Mouse (Mus musculus) testis, postnatal 14 days (tissue): ENCODE data around the gene Prrt2.

Source experiments
- DNase-seq: peaks from one replicate; pipeline ENCODE4 v3.0.0; 2021; ENCODE audit warnings: low spot score

The Prrt2 gene

DNA sequence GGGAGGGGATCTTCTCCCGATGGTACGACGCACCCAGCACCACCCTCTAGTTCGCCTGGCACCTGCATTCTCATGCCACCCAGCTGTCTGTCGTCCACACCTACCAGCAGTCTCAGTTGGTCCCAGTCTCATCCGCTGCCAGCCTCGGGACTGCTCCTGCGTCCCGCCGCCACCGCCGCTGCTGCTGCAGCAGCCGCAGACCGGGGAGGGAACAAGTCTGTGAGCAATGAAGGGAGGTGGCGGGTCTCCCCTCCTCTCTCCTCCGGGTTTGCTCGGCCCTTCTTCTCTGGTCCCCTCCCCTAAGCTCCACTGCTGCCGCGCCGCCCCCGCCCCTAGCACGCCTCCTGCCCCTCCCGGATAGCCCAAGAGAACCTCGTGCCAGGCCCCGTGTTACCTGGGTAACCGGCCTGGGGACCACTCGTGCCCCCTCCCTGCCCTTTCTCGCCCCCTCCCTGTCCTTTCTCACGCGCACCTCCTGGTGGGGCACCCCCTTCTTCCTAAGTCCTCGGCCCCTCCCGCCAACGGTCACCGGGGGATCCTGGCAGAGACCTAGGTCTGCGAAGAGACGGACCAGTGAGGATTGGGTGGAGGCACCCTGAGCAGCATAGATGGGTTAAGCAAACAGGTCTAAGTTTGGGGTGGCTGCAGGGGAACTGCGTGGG is at the start of gene Prrt2, which contains the start of gene Gm42742:
Prrt2 (minus strand) TSS at position 311 of the 662 bp plus-strand sequence.
Gm42742 (minus strand) TSS at position 197 of the 662 bp plus-strand sequence.
- DNase-seq: peak; percentile 70

DNA sequence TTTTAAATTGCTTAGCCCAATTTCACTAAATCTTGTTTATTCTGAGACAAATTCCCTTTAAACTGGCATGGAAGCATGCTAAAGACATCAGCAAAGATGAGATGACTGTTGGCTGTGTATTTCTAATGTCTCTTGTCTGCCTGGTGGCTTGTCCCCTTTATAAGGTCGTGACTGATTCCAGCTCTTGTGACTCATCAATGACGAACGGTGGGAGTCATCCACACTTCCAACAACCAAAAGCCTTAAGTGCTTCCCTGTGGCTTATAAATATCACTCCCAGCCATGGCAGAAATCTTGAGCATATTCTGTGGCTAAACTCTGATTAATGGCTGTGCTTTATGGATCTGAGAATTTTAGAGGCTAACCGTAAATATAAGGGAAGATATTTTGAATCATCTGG is 45.3 kb upstream of the Prrt2 start:
- DNase-seq: no peak

GRCm38 (mm10) chr7:127065538-127065937 is 44.5 kb upstream of the Prrt2 start:
- no peak for DNase-seq

DNA sequence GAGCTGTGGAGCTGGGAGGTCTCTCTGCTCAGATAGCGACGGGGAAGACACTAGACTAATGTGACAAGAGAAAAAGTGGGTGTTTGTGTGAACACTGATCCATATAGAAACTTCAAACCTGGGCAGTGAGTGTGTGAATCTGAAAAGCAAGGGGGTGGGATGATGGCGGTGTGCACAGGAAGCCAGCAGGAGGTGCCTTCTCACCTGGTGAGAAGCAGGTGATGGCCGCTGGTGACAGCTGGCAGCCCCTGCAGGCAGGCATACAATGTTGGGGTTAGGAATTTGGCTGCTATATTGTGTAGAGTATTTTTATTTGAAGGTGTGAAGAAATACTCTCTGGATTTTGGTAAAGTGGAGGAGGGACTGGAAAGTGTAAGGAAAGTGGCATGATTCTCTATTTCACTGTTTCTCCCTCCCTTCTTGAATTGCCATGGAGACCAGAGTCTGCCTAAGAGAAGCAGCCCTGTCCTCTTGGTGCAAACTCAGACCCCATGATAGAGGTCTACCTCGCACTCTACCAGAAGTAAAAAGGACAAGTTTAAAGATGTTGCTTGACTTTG is 34.1 kb upstream of the Prrt2 start:
- no peak for DNase-seq

GRCm38 (mm10) chr7:127041851-127042672 is 21.1 kb upstream of the Prrt2 start, which contains the start of gene Kif22:
Gene Kif22, minus strand, starts transcription at chr7:127042471.
- DNase-seq: peak; percentile 89

GRCm38 (mm10) chr7:127031244-127031643 is 10.2 kb upstream of the Prrt2 start:
- no peak for DNase-seq

DNA sequence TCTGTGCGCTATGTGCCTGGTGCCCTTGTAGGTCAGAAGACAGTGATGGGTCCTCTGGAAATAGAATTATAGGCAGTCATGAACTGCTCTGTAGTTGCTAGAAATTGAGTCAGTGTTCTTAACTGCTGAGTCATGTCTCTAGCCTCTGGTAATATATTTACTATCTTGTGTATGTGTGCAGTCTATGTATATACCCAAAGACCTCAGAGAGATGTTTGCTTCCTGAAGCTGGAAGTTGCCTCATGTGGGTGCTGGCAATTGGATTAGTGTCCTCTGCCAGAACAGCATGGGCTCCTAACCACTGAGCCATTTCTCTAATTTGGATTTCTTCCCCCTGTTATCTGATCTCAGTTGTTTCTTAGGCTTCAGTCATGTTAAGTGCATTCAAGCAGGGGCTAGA is 9.2 kb upstream of the Prrt2 start:
- DNase-seq: no peak

- no peak for DNase-seq
These were observed 6.9 kb upstream of the Prrt2 start for GRCm38 (mm10) chr7:127027885-127028284.

DNA sequence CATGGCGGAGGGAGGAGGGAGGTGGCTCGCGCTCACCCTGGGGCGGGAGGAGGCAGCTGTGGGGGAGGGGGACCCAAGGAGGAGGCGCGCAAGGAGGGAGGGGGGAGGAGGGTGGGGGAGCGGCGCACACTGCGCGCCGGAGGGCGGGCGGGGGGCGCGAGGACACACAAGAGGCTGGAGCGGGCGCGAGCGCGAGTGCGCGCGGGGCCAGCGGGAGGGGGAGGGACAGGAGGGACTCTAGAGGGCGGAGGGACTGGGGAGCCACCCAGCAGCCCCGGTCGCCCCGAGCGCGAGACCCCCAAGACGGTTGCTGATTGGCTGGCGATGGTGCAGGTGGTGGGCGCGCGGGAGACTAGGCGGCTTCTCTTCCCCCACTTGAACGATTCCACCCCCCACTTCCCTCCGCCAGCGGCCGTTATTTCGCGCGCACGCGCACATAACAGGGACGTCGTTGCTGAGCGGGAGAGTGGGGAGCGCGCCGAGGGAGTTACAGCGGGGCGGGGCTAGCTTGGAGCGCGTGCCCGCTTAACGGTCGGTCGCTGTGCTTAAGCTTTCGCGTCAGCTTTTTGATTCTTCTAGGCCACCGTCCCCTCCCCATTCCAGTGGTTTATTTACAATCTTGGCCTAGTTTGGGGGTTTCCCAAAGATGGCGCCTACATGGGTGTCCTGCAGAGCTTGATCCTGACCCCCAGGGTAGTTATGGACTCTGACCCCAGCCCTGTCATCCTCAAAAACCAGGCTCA is 6.1 kb upstream of the Prrt2 start, which contains the start of gene Maz:
Maz (minus strand) TSS at position 54 of the 743 bp plus-strand sequence.
- DNase-seq: peak; percentile 98

DNA sequence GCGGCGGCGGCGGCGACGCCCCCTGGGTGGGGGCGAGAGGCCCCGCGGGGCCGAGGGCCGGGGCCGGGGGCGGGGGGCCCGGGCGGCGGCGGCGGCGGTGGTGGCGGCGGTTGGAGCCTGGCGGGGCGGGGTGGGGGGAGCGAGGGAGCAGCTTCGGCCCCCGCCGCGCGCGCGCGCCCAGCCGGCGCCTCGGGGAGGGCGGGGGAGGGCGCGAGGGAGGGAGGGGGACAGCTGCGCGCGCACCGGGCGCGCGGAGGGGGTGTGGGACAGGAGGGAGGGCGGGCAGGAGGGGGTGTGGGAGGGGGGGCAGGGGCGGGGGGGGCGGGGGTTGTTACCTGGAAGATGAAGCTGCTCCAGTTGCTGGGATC is 5.6 kb upstream of the Prrt2 start:
- DNase-seq: no peak

DNA sequence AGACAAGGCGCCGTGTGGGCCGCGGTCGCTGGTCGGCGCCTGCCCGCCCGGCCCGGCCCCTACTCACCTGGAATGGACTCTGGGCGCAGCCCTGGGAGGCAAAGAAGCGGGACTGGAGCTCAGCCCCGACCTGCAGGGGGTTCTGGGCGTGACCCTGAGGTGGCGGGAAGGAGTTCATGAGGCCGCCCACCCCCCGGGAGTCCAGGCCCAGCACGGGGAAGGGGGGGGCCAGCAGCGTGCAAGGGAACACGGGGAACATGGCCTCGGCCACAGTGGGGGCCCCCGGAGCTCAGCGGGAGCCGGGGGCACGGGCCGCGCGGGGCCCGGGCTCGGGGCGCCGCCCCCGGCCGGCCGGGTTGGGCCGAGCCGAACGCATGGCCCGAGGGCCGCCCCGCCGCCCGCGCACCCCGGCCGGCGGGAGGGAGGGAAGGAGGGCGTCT is 5.2 kb upstream of the Prrt2 start:
- DNase-seq: peak; percentile 86

- peak; percentile 68 for DNase-seq
These were observed 4.6 kb upstream of the Prrt2 start for GRCm38 (mm10) chr7:127025556-127026160.

GRCm38 (mm10) chr7:127024755-127025555 is 3.9 kb upstream of the Prrt2 start:
- peak; percentile 76 for DNase-seq

- no peak for DNase-seq
These were observed 3.1 kb upstream of the Prrt2 start for GRCm38 (mm10) chr7:127023896-127024690.

GRCm38 (mm10) chr7:127023272-127023691 is 2.3 kb upstream of the Prrt2 start:
- DNase-seq: peak; percentile 42

DNA sequence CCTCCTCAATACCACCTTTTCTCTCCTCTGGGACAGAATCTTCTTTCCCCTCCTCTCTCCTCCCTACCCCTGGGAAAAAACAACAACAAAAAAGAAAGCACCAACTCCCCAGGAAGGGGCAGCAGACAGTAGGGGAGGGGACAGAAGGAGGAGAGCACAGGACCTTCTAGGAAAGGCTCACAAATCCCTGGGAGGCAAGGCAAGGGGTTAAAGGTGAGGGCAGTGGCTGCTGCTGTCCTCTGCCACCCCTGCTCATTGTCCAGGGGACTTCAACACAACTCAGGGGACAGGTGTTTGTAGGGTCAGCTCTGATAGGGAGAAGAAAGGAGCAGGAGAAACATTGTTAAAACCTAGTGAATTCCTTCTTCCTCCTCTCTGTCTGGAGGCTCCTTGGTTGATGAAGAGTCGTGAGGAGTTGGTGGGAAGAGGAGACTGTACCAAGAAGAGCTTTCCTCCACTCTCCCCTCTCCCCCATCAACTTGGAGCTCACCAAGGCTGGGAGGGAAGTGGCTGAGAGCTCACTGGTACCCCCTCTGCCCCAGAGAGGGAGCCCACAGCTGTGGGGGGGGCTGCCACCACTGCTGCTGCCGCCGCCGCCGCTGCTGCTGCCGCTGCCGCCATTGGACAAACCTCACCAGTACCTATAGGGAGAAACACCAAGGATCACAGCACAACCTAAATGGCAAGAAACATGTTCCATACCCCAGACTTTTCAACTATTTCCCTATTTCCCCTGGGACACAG is 1.7 kb upstream of the Prrt2 start:
- no peak for DNase-seq

GRCm38 (mm10) chr7:127021563-127022527 is 834 bp upstream of the Prrt2 start:
- DNase-seq: no peak

GRCm38 (mm10) chr7:127020491-127020890 is 520 bp downstream of the Prrt2 start:
- DNase-seq: no peak
